Mouse (Mus musculus) pancreas, adult 10 weeks (tissue): ENCODE data around the gene Olfr401. TPM values are rescaled to one million over a fixed set of nuclear protein-coding genes. Genes with fewer than 3 reads are reported as not detected.

Source experiments
- polyA plus RNA-seq: library from polyadenylated mRNA; stranded (reverse); fragments of 350-450 nt; fragmentation: Illumina TruSeq; extraction: RNeasy Lipid Tissue Mini Kit (QIAGEN cat#74804); gene quantifications from one replicate; pipeline ENCODE4 v1.2.3, GENCODE M21; 2015; ENCODE audit warnings: low read depth, low replicate concordance; ENCODE audit not compliant: insufficient read depth

The Olfr401 gene
- not detected for polyA plus RNA-seq

DNA sequence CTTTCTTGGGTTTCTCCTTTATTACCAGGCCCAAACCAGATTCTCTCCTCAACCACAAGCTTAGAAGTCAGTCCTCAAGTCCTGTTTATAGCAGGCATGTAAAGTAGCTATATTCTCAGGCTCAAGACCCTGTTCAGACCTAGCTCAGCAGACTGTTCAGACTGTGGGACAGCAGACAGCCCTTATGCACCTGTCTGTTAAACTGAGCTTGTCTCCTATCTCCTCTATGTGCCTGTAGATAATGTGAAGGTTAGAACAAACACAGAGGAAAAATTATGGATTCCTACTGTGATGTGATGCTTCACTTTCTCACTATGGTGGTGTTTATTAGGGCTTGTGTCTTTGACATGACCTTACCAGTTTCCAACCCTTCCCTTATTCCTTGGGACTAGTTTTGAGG, at the start of gene Olfr401:
Gene Olfr401, plus strand, starts transcription at position 301 of the 400 bp plus-strand sequence.

DNA sequence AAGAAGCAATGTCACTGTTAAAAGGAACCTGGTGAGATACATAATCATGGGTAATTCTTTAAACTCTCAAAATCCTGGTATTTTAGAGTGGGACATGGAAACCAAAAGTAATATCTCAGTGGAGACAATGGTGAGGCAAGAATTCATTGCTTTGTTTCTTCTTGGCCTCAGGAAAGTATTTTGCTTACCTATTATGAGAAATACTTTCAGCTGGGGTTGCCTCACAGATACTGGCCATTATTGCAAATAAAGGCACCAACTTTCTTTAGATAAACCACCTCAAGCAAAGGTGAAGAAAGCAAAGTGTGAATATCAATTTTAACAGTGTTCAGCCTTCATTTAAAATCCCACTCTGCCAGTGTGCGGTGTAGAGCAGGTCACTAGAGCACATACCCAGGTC, 43.9 kb upstream of the Olfr401 start, which contains the start of gene Zfp616:
Gene Zfp616, plus strand, starts transcription at position 301 of the 400 bp plus-strand sequence.

DNA sequence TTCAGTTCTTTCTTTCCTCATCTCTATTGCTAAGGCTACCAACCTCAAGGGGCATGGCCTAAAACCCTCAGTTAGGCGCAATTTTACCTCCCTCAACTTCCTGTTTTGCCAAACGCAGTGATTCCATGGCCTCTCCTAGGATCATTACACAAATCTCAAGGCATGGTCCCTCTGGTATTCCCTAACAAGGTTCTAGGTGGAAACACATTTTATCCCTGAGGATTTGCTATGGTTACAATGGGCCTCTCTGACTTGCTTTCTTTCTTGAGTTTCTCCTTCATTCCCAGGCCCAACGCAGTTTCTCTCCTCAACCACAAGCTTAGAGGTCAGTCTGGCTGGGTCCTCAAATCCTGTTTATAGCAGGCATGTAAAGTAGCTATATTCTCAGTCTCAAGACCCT, 39.7 kb downstream of the Olfr401 start, which contains the start of gene Olfr402:
Gene Olfr402, plus strand, starts transcription at position 301 of the 400 bp plus-strand sequence.

Other genes with a start within 250 kb of the Olfr401 start
- not detected for gene Olfr394, start 222.9 kb upstream of the Olfr401 start, polyA plus RNA-seq
- not detected for gene Olfr395, start 204.4 kb upstream of the Olfr401 start, polyA plus RNA-seq
- gene Olfr23, start 177.0 kb upstream of the Olfr401 start, polyA plus RNA-seq: not detected
- gene Olfr397, start 152.9 kb upstream of the Olfr401 start, polyA plus RNA-seq: not detected
- not detected for gene Olfr398, start 123.3 kb upstream of the Olfr401 start, polyA plus RNA-seq
- gene Olfr139, start 57.2 kb upstream of the Olfr401 start, polyA plus RNA-seq: not detected
- gene Olfr399, start 57.1 kb upstream of the Olfr401 start, polyA plus RNA-seq: not detected
- not detected for gene Zfp616, start 43.8 kb upstream of the Olfr401 start, polyA plus RNA-seq
- not detected for gene Olfr402, start 39.8 kb downstream of the Olfr401 start, polyA plus RNA-seq
- gene Olfr403, start 72.5 kb downstream of the Olfr401 start, polyA plus RNA-seq: not detected
- gene Olfr43, start 97.7 kb downstream of the Olfr401 start, polyA plus RNA-seq: not detected
- gene Olfr406, start 146.1 kb downstream of the Olfr401 start, polyA plus RNA-seq: not detected
- gene Olfr59, start 170.0 kb downstream of the Olfr401 start, polyA plus RNA-seq: not detected
- gene Olfr410, start 224.3 kb downstream of the Olfr401 start, polyA plus RNA-seq: not detected
- gene Olfr411, start 238.9 kb downstream of the Olfr401 start, polyA plus RNA-seq: not detected
- not detected for gene Olfr412, start 248.4 kb downstream of the Olfr401 start, polyA plus RNA-seq